Mouse (Mus musculus) urinary bladder, postnatal 4 days (tissue): ENCODE measurements around the gene Gm20826.
"Not testable (repeated sequence)": the region's sequence is repeated elsewhere in the genome, so short reads cannot be mapped to it uniquely, and the experiment has no call there.

ENCODE experiments used
- DNase-seq, 2 experiments: peaks; one replicate each; pipeline ENCODE4 v3.0.0; 2021 to 2022; ENCODE audit warnings: low spot score in 2 of 2

The Gm20826 gene

DNA sequence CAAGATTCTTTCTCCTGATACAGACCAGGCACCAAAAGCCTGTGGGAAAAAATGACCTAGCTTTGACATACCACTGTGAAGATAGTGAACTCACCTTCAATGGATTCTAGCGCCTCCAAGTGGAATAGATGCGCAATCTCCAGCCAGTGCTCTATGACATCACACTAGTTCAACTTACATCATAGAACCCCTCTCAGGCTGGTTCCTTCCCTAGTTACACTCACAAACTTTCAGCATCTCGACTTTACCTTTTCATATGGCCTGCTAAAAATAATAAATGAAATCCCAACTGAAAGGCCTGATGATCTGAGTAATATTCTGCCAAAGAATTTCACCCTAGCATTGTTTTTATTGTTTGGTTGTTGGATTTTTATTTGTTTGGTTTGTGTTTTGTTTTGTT is at the start of gene Gm20826:
TSS of gene Gm20826 (minus strand) at position 101 of the 400 bp plus-strand sequence.
- not testable (repeated sequence) for DNase-seq
